ENCODE assay signal across 8 mouse cellular contexts in genomic region chr5:140389647-140390046, GRCm38 (mm10). TPM values are rescaled to one million over a fixed set of nuclear protein-coding genes. Genes with fewer than 3 reads are reported as not detected.
DNase-seq lines count a peak whose midpoint lies in the region; ATAC-seq lines count a peak whose summit lies in the region.
"Had no signal": no experiment of that assay in that cellular context is flagged by ENCODE, and none has a peak within 500 bp of the region (broad histone marks: within the 10 kb centered on the region; RNA-seq: fewer than 3 reads in every experiment).

No protein-coding gene starts in this region.

- DNase-seq in lung, postnatal 25 days (ENCODE audit: low spot score) = no peak
- no peak for DNase-seq in forebrain, embryonic 11.5 days (ENCODE audit: low spot score)
- no peak for DNase-seq in cerebellum, adult 9-11 months

- H3K27me3 ChIP-seq in lung, embryonic 15.5 days = no peaks in the 10 kb centered on the region
- H3K27me3 ChIP-seq in forebrain, embryonic 11.5 days (ENCODE audit: control insufficient read depth, insufficient read depth, low read length) = no peaks in the 10 kb centered on the region
- no peaks in the 10 kb centered on the region for H3K27me3 ChIP-seq in limb, embryonic 13.5 days
- H3K27me3 ChIP-seq in stomach, embryonic 14.5 days (ENCODE audit: control insufficient read depth, insufficient read depth, low read length) = no peaks in the 10 kb centered on the region; the same call in 1 of the 2 replicates

- peak overlapping the region; percentile 83 for H3K4me3 ChIP-seq in lung, embryonic 15.5 days
- H3K4me3 ChIP-seq in forebrain, embryonic 11.5 days (ENCODE audit: low read depth, low read length) = peak overlapping the region; percentile 44
- peak overlapping the region; percentile 60 for H3K4me3 ChIP-seq in limb, embryonic 13.5 days
- H3K4me3 ChIP-seq in stomach, embryonic 14.5 days (ENCODE audit: low read depth, low read length) = peak overlapping the region; percentile 66

- H3K27ac ChIP-seq in lung, embryonic 15.5 days = no peak overlapping the region
- no peak overlapping the region for H3K27ac ChIP-seq in forebrain, embryonic 11.5 days (ENCODE audit: low read depth, low read length)
- no peak overlapping the region; the same call in 1 of the 2 replicates for H3K27ac ChIP-seq in limb, embryonic 13.5 days
- no peak overlapping the region for H3K27ac ChIP-seq in stomach, embryonic 14.5 days (ENCODE audit: low read length)

- H3K36me3 ChIP-seq in lung, embryonic 15.5 days = no peaks in the 10 kb centered on the region
- H3K36me3 ChIP-seq in forebrain, embryonic 11.5 days (ENCODE audit: control insufficient read depth, insufficient read depth, low read length) = no peaks in the 10 kb centered on the region
- H3K36me3 ChIP-seq in limb, embryonic 13.5 days = no peaks in the 10 kb centered on the region
- no peaks in the 10 kb centered on the region for H3K36me3 ChIP-seq in stomach, embryonic 14.5 days (ENCODE audit: control insufficient read depth, insufficient read depth, low read length)

- no peaks in the 10 kb centered on the region for H3K9me3 ChIP-seq in lung, embryonic 15.5 days
- no peaks in the 10 kb centered on the region for H3K9me3 ChIP-seq in forebrain, embryonic 11.5 days (ENCODE audit: control insufficient read depth, low read length)
- no peaks in the 10 kb centered on the region for H3K9me3 ChIP-seq in limb, embryonic 13.5 days
- no peaks in the 10 kb centered on the region for H3K9me3 ChIP-seq in stomach, embryonic 14.5 days (ENCODE audit: control insufficient read depth, low read depth, low read length)

- 50% methylated on average over 3 of the region's 3 CpGs for WGBS in lung, embryonic 15.5 days
- WGBS in forebrain, embryonic 11.5 days = 63% methylated on average over 3 of the region's 3 CpGs
- WGBS in limb, embryonic 13.5 days = 63% methylated on average over 3 of the region's 3 CpGs
- 56% methylated on average over 3 of the region's 3 CpGs for WGBS in stomach, embryonic 14.5 days

- ATAC-seq in lung, embryonic 15.5 days (ENCODE audit: borderline replicate concordance, extremely low read depth, low FRiP score, low TSS enrichment) = 0 out of 2 replicates have a peak, but pooled peaks have one; percentile 7
- peak; percentile 15; the same call in 1 of the 2 replicates for ATAC-seq in forebrain, embryonic 11.5 days (replicated peaks; ENCODE audit: low FRiP score)
- ATAC-seq in limb, embryonic 13.5 days (ENCODE audit: low FRiP score, low read depth) = peak; percentile 19
- no peak for ATAC-seq in stomach, embryonic 14.5 days (ENCODE audit: insufficient number of reproducible peaks, insufficient read depth, low FRiP score, low read depth)
- no peak for ATAC-seq in megakaryocyte progenitor cell, adult 5-6 weeks (replicated peaks; ENCODE audit: poor library complexity)

- H3K4me1 ChIP-seq in lung, embryonic 15.5 days = peaks cover 16% of the 10 kb centered on the region
- H3K4me1 ChIP-seq in forebrain, embryonic 11.5 days (replicated peaks; ENCODE audit: control insufficient read depth, insufficient read depth, low read length) = 0 out of 2 replicates have a peak, but pooled peaks cover 2% of the 10 kb centered on the region
- peaks cover 18% of the 10 kb centered on the region for H3K4me1 ChIP-seq in limb, embryonic 13.5 days
- peaks cover 7% of the 10 kb centered on the region; the same call in 1 of the 2 replicates for H3K4me1 ChIP-seq in stomach, embryonic 14.5 days (ENCODE audit: control insufficient read depth, insufficient read depth, low read length)

- H3K9ac ChIP-seq in lung, embryonic 15.5 days = peak overlapping the region; percentile 37; the same call in 1 of the 2 replicates
- peak overlapping the region; percentile 57 for H3K9ac ChIP-seq in forebrain, embryonic 11.5 days (ENCODE audit: low read length)
- peak overlapping the region; percentile 55 for H3K9ac ChIP-seq in limb, embryonic 13.5 days
- H3K9ac ChIP-seq in stomach, embryonic 14.5 days (replicated peaks; ENCODE audit: low read depth, low read length) = no peak overlapping the region

- peak overlapping the region; percentile 92 for H3K4me2 ChIP-seq in lung, embryonic 15.5 days
- H3K4me2 ChIP-seq in forebrain, embryonic 11.5 days (ENCODE audit: low read depth, low read length, severe bottlenecking) = peak overlapping the region; percentile 57
- peak overlapping the region; percentile 94 for H3K4me2 ChIP-seq in limb, embryonic 13.5 days (replicated peaks)
- peak overlapping the region; percentile 96 for H3K4me2 ChIP-seq in stomach, embryonic 14.5 days (replicated peaks; ENCODE audit: low read depth, low read length)

RNA-seq across cellular contexts. Expression of gene Snx8, which starts 0.6 kb away (rescaled TPM):
- 17.8 and 19.9 TPM in 2 replicates for polyA plus RNA-seq in lung, embryonic 15.5 days (2015; fragmentation: Nextera tagmentation; extraction: Ambion mirVana)
- polyA plus RNA-seq in forebrain, embryonic 11.5 days (2014; fragmentation: Nextera tagmentation; extraction: Ambion mirVana) = 10.6 and 12.3 TPM in 2 replicates
- 23.7 and 25.8 TPM in 2 replicates for polyA plus RNA-seq in limb, embryonic 13.5 days (2015; fragmentation: Nextera tagmentation; extraction: Ambion mirVana)
- polyA plus RNA-seq in stomach, embryonic 14.5 days (2014; fragmentation: Nextera tagmentation; extraction: Ambion mirVana) = 8.3 and 9.1 TPM in 2 replicates
- 5.5 and 8.5 TPM in 2 replicates for total RNA-seq in megakaryocyte progenitor cell, adult 5-6 weeks (2015)
- total RNA-seq in megakaryocyte progenitor cell, adult 5-6 weeks (2017) = 7.0 and 7.2 TPM in 2 replicates

RNA-seq across cellular contexts. Expression of gene Eif3b, which starts 29.5 kb away (rescaled TPM):
- polyA plus RNA-seq in lung, embryonic 15.5 days (2015; fragmentation: Nextera tagmentation; extraction: Ambion mirVana) = 115 and 129 TPM in 2 replicates
- polyA plus RNA-seq in forebrain, embryonic 11.5 days (2014; fragmentation: Nextera tagmentation; extraction: Ambion mirVana) = 177 and 215 TPM in 2 replicates
- polyA plus RNA-seq in limb, embryonic 13.5 days (2015; fragmentation: Nextera tagmentation; extraction: Ambion mirVana) = 101 and 111 TPM in 2 replicates
- polyA plus RNA-seq in stomach, embryonic 14.5 days (2014; fragmentation: Nextera tagmentation; extraction: Ambion mirVana) = 125 and 132 TPM in 2 replicates
- total RNA-seq in megakaryocyte progenitor cell, adult 5-6 weeks (2015) = 250 and 268 TPM in 2 replicates
- 158 and 226 TPM in 2 replicates for total RNA-seq in megakaryocyte progenitor cell, adult 5-6 weeks (2017)

RNA-seq across cellular contexts. Expression of gene Gm4869, which starts 55.8 kb away (rescaled TPM):
- 0.06 TPM in 1 of 2 replicates, not detected in the other for polyA plus RNA-seq in lung, embryonic 15.5 days (2015; fragmentation: Nextera tagmentation; extraction: Ambion mirVana)
- 0.09 TPM in 1 of 2 replicates, not detected in the other for polyA plus RNA-seq in forebrain, embryonic 11.5 days (2014; fragmentation: Nextera tagmentation; extraction: Ambion mirVana)
- not detected in 2 replicates for polyA plus RNA-seq in limb, embryonic 13.5 days (2015; fragmentation: Nextera tagmentation; extraction: Ambion mirVana)
- not detected in 2 replicates for polyA plus RNA-seq in stomach, embryonic 14.5 days (2014; fragmentation: Nextera tagmentation; extraction: Ambion mirVana)
- not detected in 2 replicates for total RNA-seq in megakaryocyte progenitor cell, adult 5-6 weeks (2015)
- not detected in 2 replicates for total RNA-seq in megakaryocyte progenitor cell, adult 5-6 weeks (2017)
- polyA plus RNA-seq: gonadal fat pad, adult 2 months had no signal

RNA-seq across cellular contexts. Expression of gene Mrm2, which starts 57.9 kb away (rescaled TPM):
- 18.0 and 21.7 TPM in 2 replicates for polyA plus RNA-seq in lung, embryonic 15.5 days (2015; fragmentation: Nextera tagmentation; extraction: Ambion mirVana)
- 21.0 and 22.3 TPM in 2 replicates for polyA plus RNA-seq in forebrain, embryonic 11.5 days (2014; fragmentation: Nextera tagmentation; extraction: Ambion mirVana)
- polyA plus RNA-seq in limb, embryonic 13.5 days (2015; fragmentation: Nextera tagmentation; extraction: Ambion mirVana) = 23.2 and 24.1 TPM in 2 replicates
- 19.3 and 19.7 TPM in 2 replicates for polyA plus RNA-seq in stomach, embryonic 14.5 days (2014; fragmentation: Nextera tagmentation; extraction: Ambion mirVana)
- 4.0 and 5.8 TPM in 2 replicates for total RNA-seq in megakaryocyte progenitor cell, adult 5-6 weeks (2015)
- 6.7 and 9.6 TPM in 2 replicates for total RNA-seq in megakaryocyte progenitor cell, adult 5-6 weeks (2017)

Comparison
In these comparisons a context has a peak if more than half of its experiments do, and no peak if none do; other contexts are left out.
1. ATAC-seq: peak in lung, embryonic 15.5 days (single experiment), forebrain, embryonic 11.5 days (single experiment) and limb, embryonic 13.5 days (single experiment); none in stomach, embryonic 14.5 days (single experiment) and megakaryocyte progenitor cell, adult 5-6 weeks (single experiment).
2. Peak in every context shown above with its lines, with median percentiles within 50 percentile points of each other: H3K4me2 ChIP-seq and H3K4me3 ChIP-seq.